Mouse (Mus musculus) megakaryocyte progenitor cell, adult 5-6 weeks (primary cell): ENCODE data around the gene Cacng7. TPM values are rescaled to one million over a fixed set of nuclear protein-coding genes. Genes with fewer than 3 reads are reported as not detected.

Experiments used
- ATAC-seq: replicated peaks from 2 replicates; pipeline ENCODE4 v1.8.0; 2016; ENCODE audit warnings: mild to moderate bottlenecking, moderate TSS enrichment, inconsistent platforms; ENCODE audit not compliant: poor library complexity
- total RNA-seq, 2 experiments: library from RNA; stranded (forward) in 1 of 2; stranded (reverse) in 1 of 2; fragments of 157-497, 149-512 nt in 1 of 2; fragments of 200-1000 nt in 1 of 2; gene quantifications; 2 replicates each; pipeline versions ENCODE4 v1.2.3 to v1.2.4; 2015 to 2017

Gene Cacng7
- total RNA-seq, 2 experiments from 2014 or later = not detected

DNA sequence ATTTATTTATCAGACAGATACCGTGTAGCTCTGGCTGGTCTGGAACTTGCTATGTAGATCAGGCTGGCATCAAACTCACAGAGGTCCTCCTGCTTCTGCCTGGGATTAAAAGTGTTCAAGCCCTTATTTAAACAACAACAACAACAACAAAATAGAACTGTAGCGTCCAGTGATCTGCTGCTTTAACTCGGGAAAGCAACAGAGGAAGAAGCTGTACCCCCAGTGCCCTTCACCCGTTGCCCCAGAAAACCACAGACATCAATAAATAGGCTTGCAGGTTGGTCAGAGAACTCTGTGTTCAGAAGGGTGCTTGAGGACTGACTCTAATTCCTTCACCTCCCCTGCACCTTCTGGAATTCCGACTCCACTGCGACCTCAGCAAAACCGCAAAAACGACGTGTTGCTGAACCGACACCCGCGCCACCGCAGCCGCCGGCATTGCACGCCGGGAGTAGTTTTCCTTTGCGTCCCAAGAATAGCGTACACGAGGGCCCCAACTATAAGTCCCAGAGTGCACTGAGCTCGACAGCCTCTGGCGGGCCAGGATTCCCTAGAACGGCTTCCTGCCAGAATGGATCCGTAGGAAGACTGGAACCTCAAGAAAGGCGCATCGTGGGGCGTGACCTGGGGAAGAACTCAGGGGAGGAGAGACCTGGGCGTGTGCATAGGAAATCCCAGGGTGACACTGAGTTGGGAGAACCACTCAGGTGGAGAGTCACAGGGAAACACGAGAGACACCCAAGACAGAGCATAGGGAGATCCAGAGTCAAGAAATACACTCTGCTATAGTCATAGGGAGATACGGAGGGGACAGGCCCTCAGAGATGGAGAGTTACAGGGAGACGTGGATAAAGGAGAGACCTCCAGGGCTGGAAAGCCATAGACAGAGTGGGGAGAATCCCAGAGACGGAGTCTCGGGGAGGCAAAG lies 30.9 kb upstream of the Cacng7 start:
- ATAC-seq = 0 out of 2 replicates have a peak, but pooled peaks have one; percentile 5

DNA sequence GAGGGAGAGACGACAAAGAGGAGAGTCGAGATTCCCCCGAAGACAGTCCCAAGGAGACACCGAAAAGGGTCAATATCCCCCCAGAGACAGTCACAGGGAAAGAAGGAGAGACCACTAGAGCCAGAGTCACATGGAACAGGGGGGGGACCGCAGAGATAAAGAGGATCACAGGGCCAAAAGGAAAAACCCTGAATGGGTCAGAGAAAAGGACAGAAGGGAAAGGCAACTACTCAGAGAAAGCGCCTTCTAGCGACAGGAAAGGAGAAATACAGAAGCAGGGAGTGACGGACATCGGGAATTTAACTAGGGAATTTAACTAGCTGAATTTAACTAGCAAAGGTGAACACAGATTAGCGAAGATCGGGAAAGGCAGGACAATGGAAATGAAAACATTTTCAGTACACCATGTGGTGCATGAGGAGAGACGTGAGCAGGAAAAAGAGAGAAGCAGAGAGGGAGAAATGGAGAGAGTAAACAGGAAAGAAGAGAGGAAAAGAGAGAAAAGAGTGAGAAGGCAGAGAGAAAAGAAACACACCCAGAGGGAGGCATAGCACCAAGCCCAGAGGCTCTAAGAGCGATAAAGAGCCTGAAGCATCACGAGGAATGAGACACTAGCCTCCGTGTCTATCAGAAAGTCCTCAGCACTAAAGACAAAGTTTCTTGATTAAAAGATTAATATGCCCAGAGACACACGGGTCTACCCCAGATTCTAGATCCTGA lies 30.0 kb upstream of the Cacng7 start:
- ATAC-seq = peak; percentile 40

DNA sequence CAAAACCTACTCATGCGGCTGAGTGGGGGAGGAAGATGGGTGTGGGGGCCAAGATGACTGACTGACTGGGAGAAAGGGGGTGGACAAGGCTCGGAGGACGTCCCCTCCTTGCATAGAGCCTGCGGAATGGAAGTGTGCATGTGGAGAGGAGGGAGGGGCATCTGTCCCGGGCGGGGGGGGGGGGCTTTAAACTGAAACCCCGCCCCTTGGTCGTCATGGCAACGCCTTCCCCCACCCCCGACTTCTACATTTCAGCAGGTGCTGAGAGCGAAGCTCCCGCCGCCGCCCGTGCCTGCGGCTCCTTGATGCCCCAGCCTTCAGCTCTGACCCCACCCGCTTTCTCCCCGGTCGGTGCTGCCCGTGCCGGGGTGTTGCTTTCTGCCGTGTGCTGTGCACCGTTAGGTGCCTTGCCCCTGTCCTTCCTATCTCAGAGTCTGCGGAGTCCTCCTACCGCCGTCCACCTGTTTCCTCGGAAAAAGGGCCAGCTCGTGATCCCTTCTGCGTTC lies 29.4 kb upstream of the Cacng7 start:
- ATAC-seq = peak; percentile 32

DNA sequence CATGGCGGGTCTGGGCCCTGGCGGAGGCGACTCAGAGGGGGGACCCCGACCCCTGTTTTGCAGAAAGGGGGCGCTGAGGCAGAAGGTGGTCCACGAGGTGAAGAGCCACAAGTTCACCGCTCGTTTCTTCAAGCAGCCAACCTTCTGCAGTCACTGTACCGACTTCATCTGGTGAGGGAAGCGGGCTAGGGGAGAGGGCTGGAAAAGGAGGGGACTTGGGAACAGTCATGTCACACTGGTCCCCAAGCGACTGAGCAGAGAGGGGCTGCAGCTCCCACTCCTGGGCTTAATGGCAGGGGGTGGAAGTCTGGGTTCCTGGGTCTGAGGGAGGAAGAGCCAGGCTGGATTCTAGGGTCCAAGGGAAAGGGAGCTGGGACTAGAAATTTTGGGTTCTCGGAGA lies 29.0 kb upstream of the Cacng7 start:
- no peak for ATAC-seq

DNA sequence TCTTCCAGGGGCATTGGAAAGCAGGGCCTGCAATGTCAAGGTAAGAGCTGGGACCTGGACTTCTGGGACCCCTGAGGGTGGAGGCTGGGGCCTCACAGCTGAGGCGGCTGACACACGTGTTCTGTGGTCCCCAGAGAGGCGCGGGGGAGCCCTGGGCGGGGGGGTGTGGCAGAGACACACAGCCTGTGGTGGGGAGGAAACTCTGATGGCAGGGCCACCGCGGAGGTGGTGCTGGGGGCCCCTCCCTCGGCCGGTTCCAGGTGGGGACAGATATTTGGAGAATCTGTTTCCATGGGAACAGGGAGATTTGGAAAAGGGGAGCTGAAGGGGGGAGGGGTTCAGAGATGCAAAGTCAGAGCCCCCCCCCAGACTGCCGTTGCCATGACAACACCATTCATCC lies 28.5 kb upstream of the Cacng7 start:
- no peak for ATAC-seq

DNA sequence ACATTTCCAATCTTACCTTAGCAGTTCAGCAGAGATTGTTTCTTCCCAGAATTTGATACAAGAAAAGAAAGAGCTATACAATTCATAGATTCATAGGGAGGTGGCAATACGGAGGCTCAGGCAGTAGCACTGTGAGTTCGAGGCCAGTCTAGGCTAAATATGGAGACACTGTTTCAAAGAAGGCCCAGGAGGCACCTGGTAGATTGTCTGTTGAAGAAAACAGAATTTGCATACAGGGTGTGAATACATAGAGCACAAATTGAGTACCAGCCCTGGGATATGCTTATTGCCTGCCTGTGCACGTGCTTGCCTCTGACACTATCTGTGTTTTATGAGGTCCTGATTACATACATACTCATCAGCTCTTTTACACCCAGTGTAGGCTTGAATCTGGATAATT lies 26.4 kb upstream of the Cacng7 start:
- ATAC-seq = no peak

DNA sequence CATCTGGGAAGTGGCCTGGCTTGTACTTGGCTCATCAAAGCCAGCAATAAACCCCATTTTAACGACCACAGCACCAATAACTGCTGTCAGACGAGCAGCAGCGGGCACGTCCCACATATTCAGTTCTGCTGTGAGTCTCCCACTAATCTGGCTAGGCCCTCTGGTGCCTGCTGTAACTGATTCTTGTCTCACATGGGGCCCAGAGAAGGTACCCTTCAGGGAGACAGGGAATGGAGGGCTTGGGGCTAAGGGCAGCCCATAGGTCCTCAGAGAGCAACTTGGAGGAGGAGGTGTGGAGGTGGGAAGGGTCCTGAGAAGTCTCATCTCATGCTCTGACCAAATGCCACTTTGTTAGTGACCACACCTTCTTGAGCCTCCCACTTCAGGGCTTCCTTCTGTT lies 24.1 kb upstream of the Cacng7 start:
- no peak for ATAC-seq

DNA sequence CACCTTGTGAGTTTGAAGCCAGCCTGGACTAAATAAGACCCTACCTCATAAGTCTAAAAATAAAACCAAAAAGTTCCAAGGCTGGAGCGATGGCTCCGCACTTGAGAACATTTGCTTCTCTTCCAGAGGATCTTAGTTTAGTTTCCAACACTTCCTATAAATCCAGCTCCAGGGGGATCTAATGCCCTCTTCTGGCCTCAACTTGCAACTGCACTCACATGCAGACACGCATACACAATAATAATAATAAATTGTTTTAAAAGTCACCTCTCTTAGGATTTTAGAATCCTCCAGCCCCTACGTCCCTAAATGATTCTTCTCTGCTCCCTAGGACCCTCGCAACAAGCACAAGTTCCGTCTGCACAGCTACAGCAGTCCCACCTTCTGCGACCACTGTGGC lies 22.5 kb upstream of the Cacng7 start:
- no peak for ATAC-seq

DNA sequence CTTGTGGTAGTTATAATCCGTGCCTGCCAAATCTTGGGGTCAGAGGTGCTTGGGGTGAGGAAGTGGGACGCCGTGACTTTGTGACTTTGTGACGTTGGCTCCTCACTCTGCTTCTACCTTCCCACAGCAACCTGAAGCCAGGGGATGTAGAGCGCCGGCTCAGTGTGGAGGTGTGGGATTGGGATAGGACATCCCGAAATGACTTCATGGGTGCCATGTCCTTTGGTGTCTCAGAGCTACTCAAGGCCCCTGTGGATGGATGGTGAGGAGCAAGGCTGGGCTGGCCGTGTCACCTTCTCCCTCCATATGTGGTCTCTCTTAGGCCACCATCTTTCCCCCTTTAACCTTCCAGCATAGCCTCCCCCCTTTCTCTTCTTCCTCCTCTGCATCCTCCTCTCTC lies 19.2 kb upstream of the Cacng7 start:
- no peak for ATAC-seq

DNA sequence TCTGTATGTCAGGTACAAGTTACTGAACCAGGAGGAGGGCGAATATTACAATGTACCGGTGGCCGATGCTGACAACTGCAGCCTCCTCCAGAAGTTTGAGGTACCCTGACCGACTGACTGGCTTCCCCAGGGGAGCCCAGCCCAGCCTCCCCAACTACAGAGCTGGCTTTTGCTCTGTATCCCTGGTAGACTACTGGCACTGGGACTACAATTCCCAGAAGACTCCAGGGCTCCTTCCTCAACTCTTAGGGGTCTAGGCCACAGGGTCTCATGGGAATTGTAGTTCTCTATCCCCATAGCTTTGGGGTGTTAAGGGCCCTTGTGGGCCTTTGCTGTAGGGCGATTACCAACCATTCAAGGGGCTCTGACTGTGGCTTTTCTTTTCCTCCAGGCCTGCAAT lies 18.6 kb upstream of the Cacng7 start:
- no peak for ATAC-seq

DNA sequence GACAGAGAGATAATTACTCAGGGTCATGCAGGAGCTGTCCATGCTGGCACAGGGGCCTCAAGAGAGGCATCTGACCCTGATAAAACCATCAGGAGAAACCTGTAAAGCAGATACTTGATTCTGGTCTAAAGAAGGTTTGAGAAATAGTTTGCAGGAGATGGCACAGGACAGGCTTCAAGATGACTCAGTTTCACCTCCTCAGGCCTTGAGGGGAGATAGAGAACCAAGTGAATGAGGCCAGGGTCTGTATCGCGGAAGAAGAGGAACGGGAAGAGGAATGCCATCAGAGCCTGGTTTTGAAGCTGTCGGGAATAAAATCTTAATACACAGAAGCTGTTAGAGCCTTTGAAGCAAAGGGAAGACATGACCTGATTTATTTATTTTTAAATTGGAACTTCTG lies 15.1 kb upstream of the Cacng7 start:
- no peak for ATAC-seq

DNA sequence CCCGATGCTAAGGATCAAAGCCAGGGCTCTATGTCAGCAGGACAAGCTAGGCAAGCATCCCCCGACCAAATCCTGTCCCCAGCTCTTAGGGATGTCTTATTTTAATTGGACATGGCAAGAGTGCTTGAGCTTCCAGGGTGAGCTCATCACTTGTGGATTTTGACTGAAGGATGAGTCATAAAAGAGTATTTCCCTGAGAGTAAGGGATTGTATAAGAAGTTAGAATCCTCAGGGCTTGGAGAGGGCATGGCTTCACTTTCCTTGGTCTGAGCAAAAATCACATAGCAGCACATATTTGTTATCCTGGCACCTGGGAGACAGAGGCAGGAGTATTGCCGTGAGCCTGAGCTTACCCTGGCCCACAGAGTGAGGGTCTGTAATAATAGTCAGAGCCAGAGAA lies 11.9 kb upstream of the Cacng7 start:
- no peak for ATAC-seq

DNA sequence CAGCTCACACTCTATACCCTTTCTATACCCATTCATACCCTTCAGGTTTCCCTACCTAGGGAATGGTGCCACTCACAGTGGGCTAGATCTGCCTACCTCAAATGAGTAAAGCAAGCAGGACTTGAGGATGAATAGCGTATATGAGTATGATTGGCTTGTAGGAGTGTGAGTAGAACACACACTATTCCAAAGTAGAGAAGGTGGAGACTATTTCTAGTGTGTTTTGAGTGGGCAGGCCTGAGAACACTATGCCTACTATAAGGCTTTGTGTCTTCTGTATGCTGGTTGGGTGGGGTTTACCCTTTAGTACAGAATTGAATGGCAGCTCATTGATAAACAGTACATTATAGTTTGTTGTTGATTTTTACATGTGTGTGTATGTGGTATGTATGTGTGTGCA lies 8.9 kb upstream of the Cacng7 start:
- ATAC-seq = no peak

DNA sequence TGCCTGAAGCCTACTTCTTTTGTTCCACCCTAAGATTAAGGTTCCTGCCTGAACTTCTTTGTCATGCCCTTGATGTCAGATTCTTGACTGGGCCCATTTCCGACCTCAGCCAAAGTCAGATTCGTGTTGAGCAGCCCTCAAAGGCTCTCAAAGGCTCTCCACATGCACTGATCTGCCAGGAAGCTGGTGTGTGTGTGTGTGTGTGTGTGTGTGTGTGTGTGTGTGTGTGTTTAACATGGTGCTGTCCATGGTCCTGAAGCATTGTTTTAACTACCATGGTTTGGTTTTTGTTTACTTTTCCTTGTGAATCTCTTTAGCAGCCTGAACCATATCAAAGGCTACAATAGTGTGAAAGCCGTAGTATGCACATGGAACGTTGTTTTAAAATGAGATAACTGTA lies 4.8 kb upstream of the Cacng7 start:
- peak; percentile 26; the same call in 1 of the 2 replicates for ATAC-seq

DNA sequence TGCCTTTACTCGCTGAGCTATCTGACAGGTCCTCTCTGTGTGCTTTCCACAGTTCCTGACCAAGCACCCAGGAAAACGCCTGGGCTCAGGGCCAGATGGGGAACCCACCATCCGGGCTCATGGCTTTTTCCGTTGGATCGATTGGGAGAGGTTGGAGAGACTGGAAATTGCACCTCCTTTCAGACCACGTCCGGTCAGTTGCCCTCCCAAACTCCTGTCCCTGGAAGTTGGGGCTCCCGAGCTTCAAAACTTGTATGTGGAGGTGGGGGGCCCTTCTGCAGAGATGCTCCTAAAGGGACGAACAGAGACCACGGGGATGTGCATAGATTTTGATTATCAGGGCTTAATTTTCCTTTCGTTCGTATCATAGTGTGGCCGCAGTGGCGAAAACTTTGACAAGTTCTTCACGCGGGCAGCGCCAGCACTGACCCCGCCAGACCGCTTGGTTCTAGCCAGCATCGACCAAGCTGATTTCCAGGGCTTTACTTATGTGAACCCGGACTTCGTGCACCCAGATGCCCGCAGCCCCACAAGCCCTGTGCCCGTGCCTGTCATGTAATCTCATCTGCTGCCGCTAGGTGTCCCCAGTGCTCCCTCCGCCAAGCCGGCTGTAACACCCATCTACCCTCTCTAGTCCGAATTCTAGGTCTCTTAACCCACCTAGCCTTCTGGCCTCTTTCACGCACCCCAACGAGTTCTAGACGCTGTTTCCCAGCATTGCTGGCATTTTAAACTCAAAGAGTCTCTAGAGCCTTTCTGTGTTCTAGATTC lies 2.8 kb upstream of the Cacng7 start:
- ATAC-seq = peak; percentile 100

DNA sequence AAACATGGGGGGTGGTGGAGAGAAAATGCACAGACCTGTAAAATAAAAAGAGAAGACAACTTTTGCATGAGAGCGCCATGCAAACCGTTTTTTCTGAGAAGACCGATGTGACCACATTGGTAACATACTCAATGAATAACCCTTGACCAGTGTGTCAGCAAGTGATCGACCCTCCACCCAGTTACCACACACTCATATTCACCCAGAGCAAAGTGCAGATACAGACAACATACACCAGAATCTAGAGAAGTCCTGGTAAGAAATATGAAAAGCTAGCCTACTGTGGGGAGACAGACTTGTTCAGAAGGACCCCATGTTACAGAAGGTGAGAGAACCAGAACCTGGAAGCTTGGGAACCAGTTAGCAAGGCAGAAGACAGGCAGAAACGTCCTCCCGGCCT lies 1.6 kb upstream of the Cacng7 start:
- no peak for ATAC-seq

DNA sequence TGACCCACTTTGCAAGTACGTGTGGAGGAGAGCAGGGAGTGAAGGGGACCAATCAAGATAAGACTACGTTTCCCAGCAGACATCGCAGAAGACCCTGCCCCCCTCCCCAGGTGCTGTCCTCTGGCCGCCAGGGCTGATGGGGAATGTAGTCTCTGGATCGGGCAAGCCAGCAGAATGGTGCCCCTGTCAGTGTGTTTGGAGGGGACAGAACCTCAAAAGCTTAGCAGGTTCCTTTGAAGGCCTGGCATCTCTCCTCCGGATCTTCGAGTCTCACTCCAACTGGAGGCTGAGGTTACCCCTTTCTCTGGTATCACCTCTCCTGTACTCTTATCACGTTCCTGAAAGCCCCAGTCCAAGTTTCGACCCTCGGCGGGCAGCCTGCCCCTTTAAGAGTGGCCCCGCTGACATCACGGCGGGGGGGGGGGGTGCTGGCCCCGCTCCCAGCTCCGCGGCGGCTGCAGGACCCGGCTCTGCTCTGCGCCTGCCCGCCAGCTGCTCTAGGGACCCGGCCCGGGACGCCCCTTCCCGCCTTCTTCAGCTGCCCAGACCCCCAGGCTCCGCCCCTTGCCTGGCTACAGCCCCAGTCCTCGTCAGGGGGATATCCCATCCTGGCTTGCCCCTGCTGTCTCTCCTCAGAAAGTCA lies 1.1 kb upstream of the Cacng7 start:
- ATAC-seq = no peak

DNA sequence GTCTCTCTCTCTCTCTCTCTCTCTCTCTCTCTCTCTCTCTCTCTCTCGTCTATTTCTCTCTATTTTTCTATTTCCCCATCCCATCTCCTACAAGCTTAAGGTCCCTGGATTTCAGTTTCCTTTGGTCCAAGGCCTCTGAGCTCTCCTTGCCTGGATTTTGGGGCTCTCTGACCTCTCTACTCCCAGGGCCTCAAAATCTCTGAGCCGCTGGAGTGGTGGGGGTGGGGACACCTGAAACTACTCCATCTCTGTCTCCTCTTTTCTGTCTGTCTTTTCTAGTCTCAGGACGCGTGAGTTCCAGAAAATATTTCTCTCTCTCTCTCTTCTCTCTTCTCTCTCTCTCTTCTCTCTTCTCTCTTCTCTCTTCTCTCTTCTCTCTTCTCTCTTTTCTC lies 535 bp upstream of the Cacng7 start:
- no peak for ATAC-seq

DNA sequence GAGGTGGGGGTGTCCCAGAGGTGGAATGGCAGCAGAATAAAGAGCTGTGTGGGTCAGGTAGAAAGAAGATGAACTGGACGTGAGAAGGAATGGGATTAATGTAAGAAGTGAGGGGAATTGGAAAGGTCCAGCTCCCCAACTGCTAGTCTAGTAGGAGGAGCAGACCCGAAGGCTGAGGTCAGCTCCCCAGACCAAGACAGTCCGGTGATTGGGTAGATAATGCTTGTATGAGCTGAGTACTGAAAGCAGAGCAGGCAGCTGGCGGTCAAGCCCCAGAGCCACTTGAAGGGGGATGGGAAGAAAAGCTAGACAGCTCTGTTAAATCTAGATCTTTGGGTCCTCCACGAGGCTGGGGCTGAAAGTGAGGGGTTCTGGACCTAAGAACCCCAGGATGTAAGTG lies 787 bp downstream of the Cacng7 start:
- ATAC-seq = no peak

DNA sequence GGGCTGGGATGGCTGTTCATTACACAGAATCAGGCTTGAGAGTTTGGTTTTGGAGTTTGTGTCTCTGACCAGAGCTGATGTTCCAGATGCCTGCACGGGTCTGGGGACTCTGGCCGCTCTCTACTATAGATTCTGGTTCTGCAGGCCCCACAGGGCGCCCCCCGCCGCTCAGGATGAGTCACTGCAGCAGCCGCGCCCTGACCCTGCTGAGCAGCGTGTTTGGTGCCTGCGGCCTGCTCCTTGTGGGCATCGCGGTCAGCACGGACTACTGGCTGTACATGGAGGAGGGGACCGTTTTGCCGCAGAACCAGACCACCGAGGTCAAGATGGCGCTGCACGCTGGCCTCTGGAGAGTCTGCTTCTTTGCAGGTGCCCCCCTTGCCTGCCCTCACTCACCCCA lies 3.7 kb downstream of the Cacng7 start:
- ATAC-seq = no peak
